Mouse (Mus musculus) megakaryocyte, embryonic 14.5 days (primary cell): ENCODE data around the gene Lce1b.

ENCODE experiments used
- FLI1 ChIP-seq: IDR thresholded peaks from 2 replicates; pipeline ENCODE4 v1.6.1; 2012; ENCODE audit warnings: low read length, inconsistent platforms, mixed read lengths
- GATA1 ChIP-seq: IDR thresholded peaks from 3 replicates; pipeline ENCODE4 v1.6.1; 2012; ENCODE audit warnings: mixed read lengths, low read length, inconsistent platforms, borderline replicate concordance

DNA sequence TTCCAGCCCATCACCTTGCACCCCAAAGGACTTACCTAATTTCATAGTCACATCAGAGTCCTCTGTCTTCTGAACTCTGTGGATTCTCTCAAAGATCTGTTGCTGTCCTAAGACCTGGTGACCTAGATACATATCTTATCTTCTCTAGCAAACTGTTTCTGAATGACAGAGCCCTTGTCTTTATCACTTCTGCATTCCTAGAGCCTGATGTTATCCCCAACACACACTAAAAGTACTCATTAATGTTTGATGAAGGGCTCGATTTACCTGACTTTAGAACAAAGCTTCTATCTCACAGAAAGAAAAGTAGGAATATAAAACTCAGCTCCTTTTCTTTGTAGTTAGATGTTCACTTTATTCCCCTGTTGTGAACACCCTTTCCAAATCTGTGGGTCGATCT lies 35.2 kb downstream of the Lce1b start, which contains the start of gene Lce6a:
- TF ChIP-seq GATA1 (no peak), FLI1 (no peak)
